Mouse (Mus musculus): ENCODE data around the gene Tespa1. TPM values are rescaled to one million over a fixed set of nuclear protein-coding genes. Genes with fewer than 3 reads are reported as not detected.
A peak's percentile ranks its signal among the peaks of the same experiment; 100 is the strongest.
"Not testable (repeated sequence)": the region's sequence is repeated elsewhere in the genome, so short reads cannot be mapped to it uniquely, and the experiment has no call there.

The Tespa1 gene
- 26.6 to 78.3 TPM (median 40.3 TPM) in 3 replicates for total RNA-seq (2017)

- ATAC-seq (replicated peaks; ENCODE audit: insufficient number of reproducible peaks, low FRiP score, low TSS enrichment, poor library complexity, severe bottlenecking): peak; percentile 94
Observed at GRCm38 (mm10) chr10:130322637-130323036, at the start of gene Tespa1. Gene Tespa1, plus strand, starts transcription at chr10:130322870.

- ATAC-seq (replicated peaks; ENCODE audit: insufficient number of reproducible peaks, low FRiP score, low TSS enrichment, poor library complexity, severe bottlenecking): no peak
Observed at GRCm38 (mm10) chr10:130275759-130276158, 46.9 kb upstream of the Tespa1 start.

GRCm38 (mm10) chr10:130276496-130276895 is 46.2 kb upstream of the Tespa1 start:
- ATAC-seq (replicated peaks; ENCODE audit: insufficient number of reproducible peaks, low FRiP score, low TSS enrichment, poor library complexity, severe bottlenecking): 0 out of 2 replicates have a peak, but pooled peaks have one; percentile 31

- ATAC-seq (replicated peaks; ENCODE audit: insufficient number of reproducible peaks, low FRiP score, low TSS enrichment, poor library complexity, severe bottlenecking): peak; percentile 47
Observed at GRCm38 (mm10) chr10:130280066-130280465, 42.6 kb upstream of the Tespa1 start, which contains the start of gene Neurod4. Gene Neurod4, minus strand, starts transcription at chr10:130280240.

DNA sequence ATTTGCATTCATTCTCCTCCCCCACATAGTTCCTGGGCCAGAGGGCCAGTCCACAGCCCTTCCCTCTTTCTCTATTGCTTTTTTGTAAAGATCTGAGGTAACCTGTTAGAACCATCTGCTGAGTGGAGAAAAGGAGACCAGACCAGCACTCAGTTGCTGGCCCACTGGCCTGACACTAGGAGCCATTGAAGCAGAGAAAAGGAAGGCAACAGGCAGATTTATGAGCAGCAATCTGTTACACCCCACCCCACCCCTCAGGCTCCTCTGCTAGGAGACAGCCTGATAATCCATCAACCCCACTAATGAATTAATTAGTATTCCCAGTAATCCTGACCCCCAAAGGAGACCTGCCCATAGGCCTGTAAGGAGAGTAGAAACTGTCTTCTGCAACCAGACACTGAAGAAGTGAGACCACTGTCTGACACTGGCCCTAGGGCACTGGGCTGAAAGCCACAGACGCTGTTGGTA is 40.7 kb upstream of the Tespa1 start:
- ATAC-seq (replicated peaks; ENCODE audit: insufficient number of reproducible peaks, low FRiP score, low TSS enrichment, poor library complexity, severe bottlenecking): no peak

DNA sequence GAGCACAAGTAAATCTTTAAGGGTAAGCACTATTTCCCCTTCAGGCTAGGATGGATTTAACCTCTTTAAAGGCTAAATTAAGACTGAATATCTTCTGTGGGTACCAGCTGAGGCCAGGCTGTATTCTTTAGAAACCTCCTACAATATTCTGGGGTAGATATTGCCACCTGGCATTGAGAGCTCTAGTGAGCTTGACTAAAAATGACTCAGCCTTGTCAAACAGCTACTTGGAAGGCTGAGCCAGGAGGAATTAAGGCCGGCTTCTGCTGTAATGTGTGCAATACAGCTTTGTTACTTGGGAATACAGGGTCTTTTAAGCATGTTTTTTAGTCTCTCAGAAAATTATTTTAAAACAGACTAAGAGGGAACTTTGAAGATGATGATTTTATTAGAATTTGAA is 35.5 kb upstream of the Tespa1 start:
- ATAC-seq (replicated peaks; ENCODE audit: insufficient number of reproducible peaks, low FRiP score, low TSS enrichment, poor library complexity, severe bottlenecking): no peak

DNA sequence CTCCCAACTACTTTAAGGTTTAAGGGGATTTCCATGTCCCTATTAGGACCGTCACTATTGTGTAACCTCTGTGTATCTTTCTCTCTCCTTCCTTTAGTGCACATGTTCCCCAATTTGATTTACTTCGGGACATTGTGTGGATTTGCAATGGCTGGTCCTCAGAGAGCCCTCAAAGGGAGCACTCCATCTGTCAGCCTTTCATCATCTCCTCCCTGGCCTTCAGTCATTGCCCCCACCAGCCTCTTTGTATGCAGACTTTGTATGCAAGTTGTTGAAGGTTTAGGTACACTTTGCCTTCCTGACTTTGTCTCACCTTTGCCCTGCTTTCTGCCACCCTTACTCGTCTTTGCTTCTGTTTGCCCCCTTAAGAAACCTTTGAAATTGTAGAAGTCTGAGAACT is 34.7 kb upstream of the Tespa1 start:
- no peak for ATAC-seq (replicated peaks; ENCODE audit: insufficient number of reproducible peaks, low FRiP score, low TSS enrichment, poor library complexity, severe bottlenecking)

DNA sequence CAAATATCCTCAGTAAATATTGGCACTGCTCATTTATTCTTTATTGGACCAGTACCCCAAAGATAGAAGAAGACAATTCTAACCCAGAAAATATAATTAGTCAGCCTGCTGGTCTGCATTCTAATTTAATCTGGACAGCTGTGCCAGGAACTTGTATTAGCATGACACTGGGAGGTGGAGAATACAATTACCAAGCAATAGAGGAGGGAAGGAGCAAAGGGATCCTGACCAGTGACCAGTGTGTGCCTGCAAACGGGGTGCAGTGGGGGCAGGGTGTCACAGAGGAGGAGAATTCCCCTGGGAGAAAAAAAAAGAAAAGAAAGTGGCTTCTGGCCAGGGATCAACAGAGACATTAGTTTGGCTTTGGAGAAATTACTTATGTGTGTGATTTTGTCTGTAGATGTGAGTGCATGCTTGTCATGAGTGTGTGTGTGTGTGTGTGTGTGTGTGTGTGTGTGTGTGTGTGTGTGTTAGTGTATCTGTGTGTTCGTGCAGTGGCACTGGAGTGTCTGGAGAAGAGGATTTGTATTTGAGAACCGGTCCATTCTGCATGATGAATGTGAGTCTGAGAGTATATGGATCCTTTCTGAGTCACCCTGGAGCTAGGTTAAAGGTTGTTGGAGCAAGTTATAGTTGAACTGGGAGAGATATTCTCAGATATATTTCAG is 28.8 kb upstream of the Tespa1 start:
- ATAC-seq (replicated peaks; ENCODE audit: insufficient number of reproducible peaks, low FRiP score, low TSS enrichment, poor library complexity, severe bottlenecking): no peak

GRCm38 (mm10) chr10:130298748-130299147 is 23.9 kb upstream of the Tespa1 start:
- ATAC-seq (replicated peaks; ENCODE audit: insufficient number of reproducible peaks, low FRiP score, low TSS enrichment, poor library complexity, severe bottlenecking): not testable (repeated sequence)

GRCm38 (mm10) chr10:130304138-130304537 is 18.5 kb upstream of the Tespa1 start:
- not testable (repeated sequence) for ATAC-seq (replicated peaks; ENCODE audit: insufficient number of reproducible peaks, low FRiP score, low TSS enrichment, poor library complexity, severe bottlenecking)

- no peak for ATAC-seq (replicated peaks; ENCODE audit: insufficient number of reproducible peaks, low FRiP score, low TSS enrichment, poor library complexity, severe bottlenecking)
Observed at GRCm38 (mm10) chr10:130311534-130312227, 11.0 kb upstream of the Tespa1 start.

GRCm38 (mm10) chr10:130313531-130313930 is 9.1 kb upstream of the Tespa1 start:
- ATAC-seq (replicated peaks; ENCODE audit: insufficient number of reproducible peaks, low FRiP score, low TSS enrichment, poor library complexity, severe bottlenecking): peak; percentile 83

DNA sequence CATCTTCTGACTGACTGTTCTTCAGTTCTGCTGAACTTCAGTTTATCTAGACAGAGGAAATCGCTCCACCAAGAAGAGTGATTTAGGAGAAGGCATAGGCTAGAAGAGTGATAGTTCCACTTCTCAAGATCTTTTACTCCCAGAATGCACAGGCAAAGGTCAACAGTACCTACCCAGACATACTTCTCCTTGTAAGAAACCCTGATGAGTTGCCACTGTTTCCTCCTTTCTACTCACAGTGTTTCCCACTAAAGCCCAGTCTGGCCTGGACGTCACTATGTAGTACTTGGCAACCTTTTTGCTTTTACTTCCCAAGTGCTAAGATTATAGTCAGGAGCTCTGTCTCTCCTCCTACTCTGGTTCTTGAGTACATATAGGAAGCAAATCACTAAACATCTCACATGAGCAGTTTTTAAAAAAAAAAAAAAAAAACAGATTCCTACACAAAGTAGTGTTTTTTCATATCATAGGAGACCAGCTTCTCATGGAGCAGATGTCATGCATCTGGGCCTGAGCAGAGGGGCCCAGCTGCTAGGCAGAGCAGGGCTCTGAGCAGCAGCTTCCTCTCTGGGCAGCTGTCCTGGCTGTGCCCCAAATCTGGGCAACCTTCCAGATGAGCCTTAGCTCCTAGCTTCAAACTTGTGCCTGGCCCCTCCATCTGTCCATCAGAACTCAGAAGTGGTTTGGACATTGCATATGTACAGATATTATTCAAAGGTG is 8.4 kb upstream of the Tespa1 start:
- peak; percentile 64 for ATAC-seq (replicated peaks; ENCODE audit: insufficient number of reproducible peaks, low FRiP score, low TSS enrichment, poor library complexity, severe bottlenecking)

GRCm38 (mm10) chr10:130315846-130316245 is 6.8 kb upstream of the Tespa1 start:
- no peak for ATAC-seq (replicated peaks; ENCODE audit: insufficient number of reproducible peaks, low FRiP score, low TSS enrichment, poor library complexity, severe bottlenecking)

DNA sequence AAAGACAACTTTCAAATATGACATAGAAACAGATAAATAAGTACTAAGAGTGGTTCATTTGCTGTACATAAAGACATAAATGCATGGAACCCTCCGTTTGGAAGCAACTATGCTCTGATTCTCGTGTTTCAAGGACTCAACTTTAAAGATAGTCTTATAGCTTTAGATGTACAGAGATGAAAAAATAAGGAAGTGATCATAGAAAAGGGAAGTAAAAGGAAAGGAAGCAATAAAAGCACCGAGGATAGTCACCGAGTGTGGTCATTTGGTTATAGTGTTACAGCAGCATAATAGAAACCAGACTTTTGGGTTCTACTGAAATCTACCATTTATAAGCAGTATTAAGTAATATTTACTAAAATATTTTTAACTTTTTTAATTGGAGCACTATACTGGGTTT is 4.0 kb upstream of the Tespa1 start:
- peak; percentile 88 for ATAC-seq (replicated peaks; ENCODE audit: insufficient number of reproducible peaks, low FRiP score, low TSS enrichment, poor library complexity, severe bottlenecking)

- ATAC-seq (replicated peaks; ENCODE audit: insufficient number of reproducible peaks, low FRiP score, low TSS enrichment, poor library complexity, severe bottlenecking): no peak
Observed at GRCm38 (mm10) chr10:130320715-130321114, 2.0 kb upstream of the Tespa1 start.

- ATAC-seq (replicated peaks; ENCODE audit: insufficient number of reproducible peaks, low FRiP score, low TSS enrichment, poor library complexity, severe bottlenecking): no peak
Observed at GRCm38 (mm10) chr10:130322062-130322461, 608 bp upstream of the Tespa1 start.

DNA sequence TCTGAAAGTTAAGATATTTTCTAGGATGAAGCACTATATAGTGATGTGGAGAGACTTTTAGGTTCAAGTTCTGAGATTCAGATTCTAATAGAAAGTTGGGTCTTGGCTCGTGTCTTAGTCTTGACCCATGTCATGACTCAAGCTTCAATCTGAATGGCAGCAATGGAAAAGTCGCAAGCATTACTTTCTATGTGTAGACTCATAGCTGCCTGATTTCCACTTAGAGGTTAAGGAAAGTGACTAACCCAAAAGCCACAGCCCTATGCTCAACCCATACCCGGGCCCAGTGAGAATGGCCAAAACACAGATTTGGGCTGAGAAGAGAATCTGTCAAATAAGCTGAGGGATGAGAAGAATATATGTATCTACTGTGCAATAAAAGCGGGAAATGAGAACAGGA is 1.6 kb downstream of the Tespa1 start:
- 0 out of 2 replicates have a peak, but pooled peaks have one; percentile 24 for ATAC-seq (replicated peaks; ENCODE audit: insufficient number of reproducible peaks, low FRiP score, low TSS enrichment, poor library complexity, severe bottlenecking)

DNA sequence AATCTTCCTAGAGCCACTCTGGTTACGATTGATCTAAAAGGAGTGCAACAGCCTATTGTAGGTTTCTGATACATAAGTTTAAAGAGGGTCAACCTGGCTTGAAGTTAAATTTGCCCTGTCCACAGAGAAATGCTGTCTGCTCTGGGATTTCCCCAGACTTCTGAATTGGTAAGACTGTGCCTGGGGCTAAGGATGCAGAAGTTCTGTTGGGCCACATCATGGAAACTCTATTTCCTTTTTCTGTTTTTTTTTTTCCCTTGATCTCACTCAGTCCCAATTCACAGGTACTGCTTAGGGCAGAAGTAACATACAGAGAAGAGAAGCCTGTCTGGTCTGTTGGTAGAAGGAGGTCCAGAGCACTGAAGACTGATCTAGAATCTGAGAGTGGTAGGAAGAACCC is 8.0 kb downstream of the Tespa1 start:
- ATAC-seq (replicated peaks; ENCODE audit: insufficient number of reproducible peaks, low FRiP score, low TSS enrichment, poor library complexity, severe bottlenecking): no peak

Measured in monocyte, adult 5-6 weeks (primary cell).